Mouse (Mus musculus) c-Kit-positive CD71-positive TER-119-negative erythroid progenitor cells, embryonic 14.5 days (primary cell): Measurements from ENCODE around the gene 4930519G04Rik.
"Not testable (repeated sequence)": the region's sequence is repeated elsewhere in the genome, so short reads cannot be mapped to it uniquely, and the experiment has no call there.

Experiments used
- DNase-seq: peaks from one replicate; pipeline ENCODE4 v3.0.0-alpha.2; 2013; ENCODE audit warnings: low read depth

Gene 4930519G04Rik

GRCm38 (mm10) chr5:114853364-114853763, at the start of gene 4930519G04Rik:
TSS of gene 4930519G04Rik (plus strand) at chr5:114853664.
- not testable (repeated sequence) for DNase-seq

GRCm38 (mm10) chr5:114804335-114804734, 49.1 kb upstream of the 4930519G04Rik start:
- no peak for DNase-seq

GRCm38 (mm10) chr5:114804958-114805357, 48.5 kb upstream of the 4930519G04Rik start:
- DNase-seq: no peak

GRCm38 (mm10) chr5:114805436-114806350, 47.8 kb upstream of the 4930519G04Rik start:
- no peak for DNase-seq

- no peak for DNase-seq
Observed at GRCm38 (mm10) chr5:114806636-114807035, 46.8 kb upstream of the 4930519G04Rik start.

GRCm38 (mm10) chr5:114807063-114807462, 46.4 kb upstream of the 4930519G04Rik start:
- DNase-seq: no peak

GRCm38 (mm10) chr5:114807468-114807867, 46.0 kb upstream of the 4930519G04Rik start:
- no peak for DNase-seq

GRCm38 (mm10) chr5:114807893-114808292, 45.6 kb upstream of the 4930519G04Rik start:
- DNase-seq: no peak

GRCm38 (mm10) chr5:114808385-114808784, 45.1 kb upstream of the 4930519G04Rik start:
- no peak for DNase-seq

GRCm38 (mm10) chr5:114809181-114809756, 44.2 kb upstream of the 4930519G04Rik start:
- no peak for DNase-seq

- no peak for DNase-seq
Observed at GRCm38 (mm10) chr5:114809826-114810225, 43.6 kb upstream of the 4930519G04Rik start.

- no peak for DNase-seq
Observed at GRCm38 (mm10) chr5:114813525-114814181, 39.8 kb upstream of the 4930519G04Rik start.

- no peak for DNase-seq
Observed at GRCm38 (mm10) chr5:114816599-114816998, 36.9 kb upstream of the 4930519G04Rik start.

GRCm38 (mm10) chr5:114818124-114818523, 35.3 kb upstream of the 4930519G04Rik start:
- no peak for DNase-seq

GRCm38 (mm10) chr5:114822796-114823688, 30.4 kb upstream of the 4930519G04Rik start, which contains the start of gene 1500011B03Rik:
TSS of gene 1500011B03Rik (minus strand) at chr5:114823468.
- DNase-seq: no peak

GRCm38 (mm10) chr5:114824197-114824596, 29.3 kb upstream of the 4930519G04Rik start:
- no peak for DNase-seq

GRCm38 (mm10) chr5:114825978-114826691, 27.3 kb upstream of the 4930519G04Rik start:
- DNase-seq: peak; percentile 94

- DNase-seq: no peak
Observed at GRCm38 (mm10) chr5:114827427-114827826, 26.0 kb upstream of the 4930519G04Rik start.

GRCm38 (mm10) chr5:114829740-114830139, 23.7 kb upstream of the 4930519G04Rik start:
- no peak for DNase-seq

- DNase-seq: no peak
Observed at GRCm38 (mm10) chr5:114836886-114837285, 16.6 kb upstream of the 4930519G04Rik start.

- not testable (repeated sequence) for DNase-seq
Observed at GRCm38 (mm10) chr5:114840481-114840880, 13.0 kb upstream of the 4930519G04Rik start.
